Mouse (Mus musculus): Measurements from ENCODE around the gene Cyp4f13. TPM values are rescaled to one million over a fixed set of nuclear protein-coding genes. Genes with fewer than 3 reads are reported as not detected.

Cyp4f13 gene
- total RNA-seq, 2 experiments from 2014 or later, result 12.7 to 13.9 TPM

GRCm38 (mm10) chr17:32916075-32916474, 31.1 kb downstream of the Cyp4f13 start:
- no peak for DNase-seq (ENCODE audit: low spot score in 2 of 2)

GRCm38 (mm10) chr17:32906172-32906571, 41.0 kb downstream of the Cyp4f13 start:
- DNase-seq (ENCODE audit: low spot score in 2 of 2), result no peak

- peak in 1 of 2 experiments; percentile 22 for DNase-seq (ENCODE audit: low spot score in 2 of 2)
These were observed 42.0 kb downstream of the Cyp4f13 start for GRCm38 (mm10) chr17:32905239-32905638.

GRCm38 (mm10) chr17:32904414-32904813, 42.8 kb downstream of the Cyp4f13 start:
- DNase-seq (ENCODE audit: low spot score in 2 of 2), result no peak

GRCm38 (mm10) chr17:32901751-32902525, 45.3 kb downstream of the Cyp4f13 start:
- no peak for DNase-seq (ENCODE audit: low spot score in 2 of 2)

GRCm38 (mm10) chr17:32895421-32895820, 51.8 kb downstream of the Cyp4f13 start:
- no peak for DNase-seq (ENCODE audit: low spot score in 2 of 2)

GRCm38 (mm10) chr17:32893901-32894300, 53.3 kb downstream of the Cyp4f13 start:
- no peak for DNase-seq (ENCODE audit: low spot score in 2 of 2)

- DNase-seq (ENCODE audit: low spot score in 2 of 2), result peak; percentile 67 to 86
These were observed 55.7 kb downstream of the Cyp4f13 start, which contains the start of gene Zfp870 for GRCm38 (mm10) chr17:32891239-32892180. Gene Zfp870 (minus strand): TSS chr17:32891642.

- no peak for DNase-seq (ENCODE audit: low spot score in 2 of 2)
These were observed 56.4 kb downstream of the Cyp4f13 start for GRCm38 (mm10) chr17:32890852-32891238.

- DNase-seq (ENCODE audit: low spot score in 2 of 2), result no peak
These were observed 57.6 kb downstream of the Cyp4f13 start for GRCm38 (mm10) chr17:32889611-32890010.

GRCm38 (mm10) chr17:32880320-32881218, 66.6 kb downstream of the Cyp4f13 start:
- DNase-seq (ENCODE audit: low spot score in 2 of 2), result no peak

GRCm38 (mm10) chr17:32878773-32879172, 68.4 kb downstream of the Cyp4f13 start:
- DNase-seq (ENCODE audit: low spot score in 2 of 2), result no peak

- no peak for DNase-seq (ENCODE audit: low spot score in 2 of 2)
These were observed 69.6 kb downstream of the Cyp4f13 start for GRCm38 (mm10) chr17:32877471-32878171.

Other genes with a start within 250 kb of the Cyp4f13 start
- gene Zfp871, start 159.1 kb downstream of the Cyp4f13 start, total RNA-seq (2021), result 10 to 100 TPM; 42.7 to 43.1 TPM
- gene Zfp811, start 137.5 kb downstream of the Cyp4f13 start, total RNA-seq (2021), result 1 to 10 TPM in 1 of 2 experiments, under 1 TPM in 1; 0.73 to 1.2 TPM
- 10 to 100 TPM in 1 of 2 experiments, 1 to 10 TPM in 1; 8.7 to 10.7 TPM for gene Zfp799, start 117.1 kb downstream of the Cyp4f13 start, total RNA-seq (2021)
- gene Zfp870, start 55.8 kb downstream of the Cyp4f13 start, total RNA-seq (2021), result 10 to 100 TPM in 1 of 2 experiments, 1 to 10 TPM in 1; 7.4 to 10.4 TPM
- under 1 TPM; 0.12 to 0.13 TPM for gene Cyp4f14, start 30.1 kb downstream of the Cyp4f13 start, total RNA-seq (2021)
- gene Zfp472, start 18.4 kb upstream of the Cyp4f13 start, total RNA-seq (2021), result 1 to 10 TPM; 3.3 to 4.7 TPM
- 1 to 10 TPM; 6.7 to 8.1 TPM for gene Zfp952, start 45.7 kb upstream of the Cyp4f13 start, total RNA-seq (2021)
- 1 to 10 TPM; 5.5 to 6.1 TPM for gene Zfp763, start 86.0 kb upstream of the Cyp4f13 start, total RNA-seq (2021)
- not detected for gene 4921501E09Rik, start 120.7 kb upstream of the Cyp4f13 start, total RNA-seq (2021)
- gene Zfp563, start 141.9 kb upstream of the Cyp4f13 start, total RNA-seq (2021), result 1 to 10 TPM; 4.6 to 5.6 TPM
- under 1 TPM in 1 of 2 experiments, not detected in 1; 0.07 TPM for gene Morc2b, start 192.3 kb upstream of the Cyp4f13 start, total RNA-seq (2021)
- gene Olfr55, start 221.0 kb upstream of the Cyp4f13 start, total RNA-seq (2021), result not detected
- not detected for gene Olfr239, start 243.9 kb upstream of the Cyp4f13 start, total RNA-seq (2021)